Mouse (Mus musculus) midbrain, embryonic 11.5 days (tissue): Measurements from ENCODE around the gene Zfhx3. TPM values are rescaled to one million over a fixed set of nuclear protein-coding genes. Genes with fewer than 3 reads are reported as not detected.

Experiments used
- ATAC-seq: fragments of 200-750 bp; cut with Nextera tagmentation; 2 replicates; pipeline ENCODE4 v1.8.0; 2017; ENCODE audit warnings: moderate TSS enrichment, moderate library complexity; ENCODE audit not compliant: low FRiP score
- DNase-seq: peaks from one replicate; pipeline ENCODE4 v3.0.0; 2015; ENCODE audit warnings: low spot score; ENCODE audit errors: missing footprints
- H3K27ac ChIP-seq: fragments of 300-500 bp; sonication (generic); 2 replicates; pipeline ENCODE4 v1.5.1; 2014; ENCODE audit warnings: low read depth, low read length
- H3K27me3 ChIP-seq: fragments of 300-500 bp; sonication (generic); 2 replicates; pipeline ENCODE4 v1.6.1; 2014; ENCODE audit warnings: mild to moderate bottlenecking, low read length, moderate library complexity, mixed read lengths; ENCODE audit not compliant: control insufficient read depth, insufficient read depth
- H3K36me3 ChIP-seq: fragments of 300-500 bp; sonication (generic); 2 replicates; pipeline ENCODE4 v1.6.1; 2014; ENCODE audit warnings: mild to moderate bottlenecking, low read length, moderate library complexity, mixed read lengths; ENCODE audit not compliant: control insufficient read depth, insufficient read depth
- H3K4me1 ChIP-seq: fragments of 300-500 bp; sonication (generic); 2 replicates; pipeline ENCODE4 v1.6.1; 2014; ENCODE audit warnings: low read length; ENCODE audit not compliant: control insufficient read depth, insufficient read depth
- H3K4me2 ChIP-seq: fragments of 300-500 bp; sonication (generic); 2 replicates; pipeline ENCODE4 v1.6.1; 2014; ENCODE audit warnings: mild to moderate bottlenecking, moderate library complexity
- H3K4me3 ChIP-seq: fragments of 300-500 bp; sonication (generic); 2 replicates; pipeline ENCODE4 v1.5.1; 2014; ENCODE audit warnings: low read depth, low read length
- H3K9ac ChIP-seq: fragments of 300-500 bp; sonication (generic); 2 replicates; pipeline ENCODE4 v1.6.1; 2014; ENCODE audit warnings: low read length
- H3K9me3 ChIP-seq: fragments of 300-500 bp; sonication (generic); 2 replicates; pipeline ENCODE4 v1.6.1; 2016; ENCODE audit warnings: low read length; ENCODE audit not compliant: control insufficient read depth
- WGBS: fragments of 180-500 bp; shearing (Covaris S2); extraction: QIAGEN DNeasy Blood & Tissue Kit; methylation state at CpG from one replicate; pipeline ENCODE4 v1.1.7; 2014; 5-methylcytosine and 5-hydroxymethylcytosine counted together
- polyA plus RNA-seq: library from polyadenylated mRNA; unstranded; fragments of >200 nt; fragmentation: Nextera tagmentation; extraction: Ambion mirVana; gene quantifications from 2 replicates; pipeline ENCODE4 v1.2.1, GENCODE M21; 2014

The Zfhx3 gene
- polyA plus RNA-seq, 1 experiment from 2014 or later: 23.4 TPM

GRCm38 (mm10) chr8:108726541-108727241, 784.2 kb downstream of the Zfhx3 start:
- DNase-seq (peak; percentile 94), ATAC-seq (peak; percentile 80)
- no peaks in the 10 kb centered on the region for H3K36me3 ChIP-seq
- no peaks in the 10 kb centered on the region for H3K9me3 ChIP-seq
- peak overlapping the region; percentile 9 for H3K4me2 ChIP-seq
- no peaks in the 10 kb centered on the region for H3K27me3 ChIP-seq
- H3K9ac ChIP-seq: no peak overlapping the region
- peak overlapping the region; percentile 57 for H3K27ac ChIP-seq
- 0% methylated on average over 12 of the region's 12 CpGs for WGBS
- no peak overlapping the region for H3K4me3 ChIP-seq
- peaks cover 92% of the 10 kb centered on the region for H3K4me1 ChIP-seq

DNA sequence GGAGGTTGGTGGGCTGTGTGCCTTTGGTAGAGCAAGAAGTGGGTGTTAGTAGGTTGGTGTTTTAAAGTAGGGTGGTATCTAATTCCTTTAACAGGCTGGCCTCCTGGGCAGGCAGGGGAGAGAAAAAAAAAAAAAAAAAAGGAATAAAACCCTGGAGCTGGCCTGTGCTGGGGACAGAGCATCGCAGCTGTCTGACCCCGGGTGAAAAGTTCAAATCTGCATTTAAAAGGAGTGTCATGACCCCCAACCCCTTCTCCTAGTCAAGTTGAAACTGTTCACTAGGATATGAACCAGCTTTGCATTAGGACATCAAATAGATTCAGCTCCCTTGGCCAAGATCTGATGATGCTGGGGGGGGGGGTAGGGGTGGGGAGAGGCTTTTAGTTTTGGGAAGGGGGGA, 786.7 kb downstream of the Zfhx3 start:
- Histone ChIP-seq H3K4me2 (no peak overlapping the region), H3K9me3 (no peaks in the 10 kb centered on the region), H3K9ac (no peak overlapping the region), H3K36me3 (no peaks in the 10 kb centered on the region), H3K27me3 (no peaks in the 10 kb centered on the region), H3K4me3 (no peak overlapping the region), H3K27ac (no peak overlapping the region), H3K4me1 (peaks cover 89% of the 10 kb centered on the region)
- no peak for ATAC-seq
- 0% methylated on average over 2 of the region's 2 CpGs for WGBS
- DNase-seq: no peak

DNA sequence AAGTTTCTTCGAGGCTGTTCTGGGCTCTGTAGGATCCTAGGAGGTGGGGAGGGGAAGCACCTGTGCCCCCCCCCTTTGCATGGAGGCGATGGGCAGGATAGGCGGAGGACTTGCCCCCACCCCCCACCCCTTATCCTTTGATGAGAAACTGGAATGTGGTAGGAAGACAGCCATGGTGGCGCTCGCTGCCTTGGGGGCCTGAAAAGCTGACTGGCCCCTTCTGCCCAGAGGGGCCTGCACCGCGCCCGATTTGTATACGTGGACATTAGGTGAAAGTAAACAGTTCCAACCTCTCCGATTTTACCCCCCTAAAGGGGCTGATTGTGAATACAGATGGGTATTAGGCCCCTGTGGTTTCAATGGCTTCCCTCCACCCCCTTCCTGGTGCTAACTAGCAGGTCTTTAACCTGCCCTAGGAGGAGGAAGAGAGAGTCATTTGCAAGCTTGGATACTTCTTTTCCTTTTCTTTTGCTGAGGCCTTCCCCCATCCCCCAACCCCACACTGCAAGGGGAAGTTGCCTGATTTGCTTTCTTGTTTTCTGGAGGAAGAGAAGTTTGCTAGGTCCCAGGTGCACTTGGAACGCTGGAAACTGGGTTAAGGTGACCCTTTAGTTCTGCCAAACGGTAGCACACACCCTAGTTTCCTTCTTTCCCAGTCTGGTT, 787.4 kb downstream of the Zfhx3 start:
- WGBS: 5% methylated on average over 12 of the region's 12 CpGs
- Histone ChIP-seq H3K4me1 (peaks cover 88% of the 10 kb centered on the region), H3K36me3 (no peaks in the 10 kb centered on the region), H3K4me2 (no peak overlapping the region), H3K27ac (no peak overlapping the region), H3K4me3 (no peak overlapping the region), H3K27me3 (no peaks in the 10 kb centered on the region), H3K9ac (0 out of 2 replicates have a peak overlapping the region, but pooled peaks have one; percentile 5), H3K9me3 (no peaks in the 10 kb centered on the region)
- ATAC-seq (no peak), DNase-seq (no peak)

DNA sequence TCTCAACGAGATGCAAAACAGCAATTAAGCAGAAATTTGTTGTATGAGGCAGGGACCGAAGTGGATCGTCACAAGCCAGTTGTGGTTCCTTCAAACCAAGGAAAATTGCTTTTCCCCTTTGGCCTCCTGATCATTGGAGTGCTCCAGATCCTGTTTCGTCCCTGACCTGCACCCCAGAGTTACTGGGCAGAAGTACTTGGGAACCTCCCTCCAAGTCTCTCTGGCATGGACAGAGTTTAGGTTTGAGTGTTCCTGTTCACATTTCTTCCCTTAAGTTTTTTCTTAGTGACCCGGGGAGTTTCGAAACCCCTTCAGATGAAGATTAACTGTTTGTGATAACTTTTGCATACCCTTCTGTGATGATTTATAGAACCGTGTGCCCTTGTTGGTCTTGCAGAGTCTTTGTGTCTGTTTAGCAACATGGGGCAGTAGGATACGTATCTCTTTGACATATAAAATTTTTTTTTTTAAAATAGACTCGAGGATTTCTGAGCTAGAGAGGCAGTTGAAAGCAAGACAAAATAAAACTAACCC, 788.5 kb downstream of the Zfhx3 start:
- Histone ChIP-seq H3K4me2 (no peak overlapping the region), H3K27me3 (no peaks in the 10 kb centered on the region), H3K4me3 (no peak overlapping the region), H3K4me1 (peaks cover 77% of the 10 kb centered on the region), H3K27ac (no peak overlapping the region), H3K36me3 (no peaks in the 10 kb centered on the region), H3K9ac (no peak overlapping the region), H3K9me3 (no peaks in the 10 kb centered on the region)
- peak; percentile 93 for DNase-seq
- 52% methylated on average over 9 of the region's 9 CpGs for WGBS
- ATAC-seq: no peak

GRCm38 (mm10) chr8:108732500-108732899, 790.1 kb downstream of the Zfhx3 start:
- no peak overlapping the region for H3K9ac ChIP-seq
- no peak overlapping the region for H3K4me2 ChIP-seq
- H3K27ac ChIP-seq: no peak overlapping the region
- 16% methylated on average over 11 of the region's 11 CpGs for WGBS
- no peaks in the 10 kb centered on the region for H3K27me3 ChIP-seq
- no peaks in the 10 kb centered on the region for H3K36me3 ChIP-seq
- peaks cover 70% of the 10 kb centered on the region for H3K4me1 ChIP-seq
- DNase-seq: no peak
- no peak overlapping the region for H3K4me3 ChIP-seq
- no peaks in the 10 kb centered on the region for H3K9me3 ChIP-seq
- ATAC-seq: no peak

DNA sequence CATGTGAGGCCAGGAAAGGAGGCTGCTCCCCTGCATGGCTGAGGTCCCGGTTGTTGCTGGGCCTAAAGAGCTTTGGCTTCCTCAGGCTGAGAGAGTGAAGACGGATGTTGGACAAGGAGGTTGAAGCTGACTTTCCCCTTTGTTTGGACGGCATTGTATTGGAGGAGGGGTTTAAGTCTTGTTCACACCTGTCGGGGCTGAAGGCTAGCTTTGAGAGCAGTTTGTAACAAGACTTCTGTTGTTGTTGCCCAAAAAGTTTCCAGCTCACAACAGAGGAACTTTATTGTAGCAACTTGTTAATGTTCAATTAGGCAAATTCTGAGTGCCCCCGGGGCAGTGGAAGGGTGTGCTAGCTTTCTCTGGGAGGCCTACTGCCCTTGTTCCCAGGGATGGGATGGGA, 790.9 kb downstream of the Zfhx3 start:
- Histone ChIP-seq H3K4me2 (no peak overlapping the region), H3K4me1 (peaks cover 61% of the 10 kb centered on the region), H3K27ac (no peak overlapping the region), H3K4me3 (no peak overlapping the region), H3K27me3 (no peaks in the 10 kb centered on the region), H3K36me3 (no peaks in the 10 kb centered on the region), H3K9ac (no peak overlapping the region), H3K9me3 (no peaks in the 10 kb centered on the region)
- WGBS: 66% methylated on average over 5 of the region's 5 CpGs
- no peak for ATAC-seq
- no peak for DNase-seq

GRCm38 (mm10) chr8:108736442-108736841, 794.0 kb downstream of the Zfhx3 start:
- DNase-seq (no peak), ATAC-seq (no peak)
- H3K9me3 ChIP-seq: no peaks in the 10 kb centered on the region
- peaks cover 32% of the 10 kb centered on the region for H3K4me1 ChIP-seq
- no peaks in the 10 kb centered on the region for H3K36me3 ChIP-seq
- H3K27me3 ChIP-seq: no peaks in the 10 kb centered on the region
- no peak overlapping the region for H3K4me2 ChIP-seq
- no peak overlapping the region for H3K9ac ChIP-seq
- no peak overlapping the region for H3K27ac ChIP-seq
- WGBS: 48% methylated on average over 9 of the region's 9 CpGs
- H3K4me3 ChIP-seq: no peak overlapping the region

DNA sequence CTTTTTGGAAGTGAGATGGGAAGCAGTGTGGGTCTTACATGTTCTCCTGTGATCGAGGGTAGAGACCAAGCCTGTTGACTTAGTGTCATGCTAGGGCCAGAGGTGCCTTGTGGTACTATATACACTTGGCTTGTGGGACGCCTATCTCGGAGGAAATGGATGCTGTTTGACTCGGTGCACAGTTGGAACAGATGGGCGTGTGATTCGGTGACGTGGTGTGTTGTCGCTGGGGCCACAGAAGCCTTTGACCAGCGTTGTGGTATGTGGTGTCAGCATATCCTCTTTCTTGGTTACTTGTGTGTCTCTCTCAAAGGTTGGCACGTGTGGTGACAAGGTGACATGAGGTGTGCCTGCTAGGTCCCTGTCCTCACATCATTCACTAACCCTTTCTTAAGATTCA, 795.7 kb downstream of the Zfhx3 start:
- Histone ChIP-seq H3K27ac (no peak overlapping the region), H3K4me1 (peaks cover 16% of the 10 kb centered on the region), H3K36me3 (no peaks in the 10 kb centered on the region), H3K4me2 (no peak overlapping the region), H3K9me3 (no peaks in the 10 kb centered on the region), H3K4me3 (no peak overlapping the region), H3K27me3 (no peaks in the 10 kb centered on the region), H3K9ac (no peak overlapping the region)
- no peak for ATAC-seq
- no peak for DNase-seq
- 96% methylated on average over 10 of the region's 10 CpGs for WGBS

DNA sequence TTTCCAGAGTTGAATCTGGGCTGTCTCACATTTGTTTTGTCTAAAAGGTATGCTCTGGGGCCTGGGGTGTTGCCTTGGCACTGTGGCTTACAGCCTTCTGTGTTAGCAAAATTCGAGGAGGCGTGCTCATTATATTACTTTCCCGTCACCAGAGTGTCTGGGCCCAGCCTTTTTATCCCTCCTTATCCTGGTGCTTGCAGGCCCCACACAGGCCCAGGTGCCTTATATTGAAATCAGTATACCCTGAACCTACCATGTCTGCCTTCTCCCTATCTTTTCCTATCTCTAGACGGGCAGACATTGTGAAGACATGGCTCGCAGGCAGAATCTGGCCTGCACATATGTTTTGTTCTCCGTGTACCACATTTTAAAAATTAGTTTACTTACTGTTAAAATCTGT, 797.1 kb downstream of the Zfhx3 start:
- Histone ChIP-seq H3K4me2 (no peak overlapping the region), H3K4me3 (no peak overlapping the region), H3K27me3 (no peaks in the 10 kb centered on the region), H3K9ac (no peak overlapping the region), H3K4me1 (peaks cover 8% of the 10 kb centered on the region), H3K9me3 (no peaks in the 10 kb centered on the region), H3K27ac (no peak overlapping the region), H3K36me3 (no peaks in the 10 kb centered on the region)
- ATAC-seq (no peak), DNase-seq (no peak)
- 91% methylated on average over 6 of the region's 6 CpGs for WGBS
